Mouse (Mus musculus) midbrain, postnatal 0 days (tissue): ENCODE measurements around the gene Sstr4. TPM values are rescaled to one million over a fixed set of nuclear protein-coding genes. Genes with fewer than 3 reads are reported as not detected.

ENCODE experiments used
- ATAC-seq: fragments of 200-750 bp; cut with Nextera tagmentation; 2 replicates; pipeline ENCODE4 v1.8.0; 2017; ENCODE audit warnings: moderate number of reproducible peaks, mild to moderate bottlenecking, moderate TSS enrichment, moderate library complexity; ENCODE audit not compliant: low FRiP score
- DNase-seq: peaks from one replicate; pipeline ENCODE4 v3.0.0-alpha.2; 2015; ENCODE audit warnings: low spot score
- H3K27ac ChIP-seq: fragments of 300-500 bp; sonication (generic); 2 replicates; pipeline ENCODE4 v1.5.1; 2014; ENCODE audit warnings: low read depth, mild to moderate bottlenecking, low read length, mixed read lengths
- H3K27me3 ChIP-seq: fragments of 300-500 bp; sonication (generic); 2 replicates; pipeline ENCODE4 v1.6.1; 2014; ENCODE audit warnings: low read length, control low read depth, mixed read lengths; ENCODE audit not compliant: insufficient read depth
- H3K36me3 ChIP-seq: fragments of 300-500 bp; sonication (generic); 2 replicates; pipeline ENCODE4 v1.6.1; 2014; ENCODE audit warnings: low read length, control low read depth, mixed read lengths; ENCODE audit not compliant: insufficient read depth
- H3K4me1 ChIP-seq: fragments of 300-500 bp; sonication (generic); 2 replicates; pipeline ENCODE4 v1.6.1; 2014; ENCODE audit warnings: mild to moderate bottlenecking, control low read depth, antibody characterized with exemption, low read length, mixed read lengths; ENCODE audit not compliant: insufficient read depth
- H3K4me2 ChIP-seq: fragments of 300-500 bp; sonication (generic); 2 replicates; pipeline ENCODE4 v1.6.1; 2014; ENCODE audit warnings: low read depth, mild to moderate bottlenecking, low read length, mixed read lengths; ENCODE audit not compliant: poor library complexity, severe bottlenecking
- H3K4me3 ChIP-seq: fragments of 300-500 bp; sonication (generic); 2 replicates; pipeline ENCODE4 v1.5.1; 2014; ENCODE audit warnings: low read depth, mild to moderate bottlenecking, low read length, moderate library complexity
- H3K9ac ChIP-seq: fragments of 300-500 bp; sonication (generic); replicated peaks from 2 replicates; pipeline ENCODE4 v1.6.1; 2014; ENCODE audit warnings: mild to moderate bottlenecking, low read length, moderate library complexity, mixed read lengths; ENCODE audit not compliant: poor library complexity, severe bottlenecking
- H3K9me3 ChIP-seq: fragments of 300-500 bp; sonication (generic); 2 replicates; pipeline ENCODE4 v1.6.1; 2016; ENCODE audit warnings: low read length, control low read depth
- CTCF ChIP-seq: IDR thresholded peaks from 2 replicates; pipeline ENCODE4 v1.5.1; 2016; ENCODE audit warnings: antibody characterized with exemption, mild to moderate bottlenecking
- WGBS: fragments of 180-500 bp; shearing (Covaris S2); extraction: QIAGEN DNeasy Blood & Tissue Kit; methylation state at CpG from one replicate; pipeline ENCODE4 v1.1.7; 2014; 5-methylcytosine and 5-hydroxymethylcytosine counted together
- polyA plus RNA-seq: library from polyadenylated mRNA; unstranded; fragments of >200 nt; fragmentation: Nextera tagmentation; extraction: Ambion mirVana; gene quantifications from 2 replicates; pipeline ENCODE4 v1.2.1, GENCODE M21; 2015
- total RNA-seq: library from RNA; depleted of rRNA; stranded (reverse); fragments of >200 nt; gene quantifications from 2 replicates; pipeline ENCODE4 v1.2.3, GENCODE M21; 2014

The Sstr4 gene
- total and polyA plus RNA-seq, 2 experiments from 2014 or later = 2.7 to 14.0 TPM

DNA sequence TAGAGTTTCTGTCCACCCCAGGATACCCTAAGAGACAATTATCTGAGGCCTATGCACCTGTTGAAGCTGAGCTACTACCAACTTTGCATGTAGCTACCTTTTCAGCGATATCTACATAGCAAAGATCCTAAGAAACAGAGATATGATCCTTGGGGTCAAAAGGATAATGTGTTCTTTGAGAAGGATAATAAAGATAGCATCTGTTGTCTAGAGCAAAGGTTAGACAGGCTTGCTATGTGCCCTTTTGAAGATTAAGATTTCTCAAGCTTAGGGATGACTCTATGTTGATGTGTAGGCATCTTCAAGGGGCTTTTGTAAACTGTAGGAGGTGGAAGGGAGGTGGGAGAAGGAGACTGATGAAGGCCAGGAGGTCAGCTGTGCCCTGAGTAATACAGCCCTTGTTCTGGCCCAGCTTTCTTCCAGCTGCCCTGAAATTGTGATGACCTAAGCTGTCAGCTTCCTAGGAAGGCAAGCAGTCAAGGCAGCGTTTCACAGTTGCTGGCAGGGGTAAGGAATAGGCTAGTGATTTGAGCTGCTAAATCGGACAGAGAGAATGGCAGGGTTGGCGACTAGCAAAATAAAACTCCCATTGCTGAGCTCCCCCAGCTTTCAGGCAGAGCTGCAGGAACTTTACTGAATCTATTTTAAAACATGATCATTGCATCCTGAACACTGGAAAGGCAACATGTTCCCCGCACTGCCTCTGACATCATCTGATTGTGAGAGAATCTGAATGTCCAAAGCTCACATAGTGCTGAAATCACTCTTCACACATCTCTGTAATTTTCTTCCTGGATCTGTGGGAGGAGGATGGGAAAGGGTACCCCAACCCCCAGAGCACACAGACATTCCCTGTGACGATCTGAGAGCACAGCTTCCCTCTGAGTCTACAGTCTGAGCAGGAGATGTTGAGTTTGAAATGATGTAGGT, 7.2 kb upstream of the Sstr4 start:
- Histone ChIP-seq H3K27me3 (no peaks in the 10 kb centered on the region), H3K4me3 (no peak overlapping the region), H3K4me2 (no peak overlapping the region), H3K4me1 (no peaks in the 10 kb centered on the region), H3K27ac (no peak overlapping the region), H3K9ac (no peak overlapping the region), H3K36me3 (no peaks in the 10 kb centered on the region), H3K9me3 (no peaks in the 10 kb centered on the region)
- 64% methylated on average over 6 of the region's 6 CpGs for WGBS
- ATAC-seq (no peak), DNase-seq (no peak)
- TF ChIP-seq CTCF = no peak

DNA sequence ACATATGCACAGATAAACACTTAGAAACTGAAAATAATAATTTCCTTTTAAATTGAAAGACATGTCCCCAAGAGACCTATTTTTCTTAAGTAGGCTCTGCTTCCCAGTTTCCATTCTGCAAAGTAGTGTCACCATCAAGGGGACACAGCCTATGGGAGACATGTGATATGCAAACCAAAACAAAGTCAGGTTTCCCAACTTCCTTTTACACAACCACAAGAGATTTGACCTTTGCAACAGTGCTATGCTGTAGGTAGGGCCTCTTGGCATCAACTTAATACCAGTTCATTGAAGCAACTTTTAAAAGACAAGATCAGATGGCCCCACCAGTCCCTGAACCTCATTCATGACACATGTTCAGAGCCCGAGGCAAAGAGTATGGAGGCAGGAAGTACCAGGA, 2.0 kb upstream of the Sstr4 start:
- ATAC-seq (no peak), DNase-seq (no peak)
- no peaks in the 10 kb centered on the region for H3K9me3 ChIP-seq
- WGBS = 86% methylated on average over 1 of the region's 1 CpGs
- no peak for TF ChIP-seq CTCF
- peaks cover 13% of the 10 kb centered on the region; the same call in 1 of the 2 replicates for H3K4me1 ChIP-seq
- no peak overlapping the region for H3K9ac ChIP-seq
- peaks cover 9% of the 10 kb centered on the region; the same call in 1 of the 2 replicates for H3K27me3 ChIP-seq
- H3K4me2 ChIP-seq = no peak overlapping the region
- H3K4me3 ChIP-seq = no peak overlapping the region
- no peak overlapping the region for H3K27ac ChIP-seq
- no peaks in the 10 kb centered on the region for H3K36me3 ChIP-seq

DNA sequence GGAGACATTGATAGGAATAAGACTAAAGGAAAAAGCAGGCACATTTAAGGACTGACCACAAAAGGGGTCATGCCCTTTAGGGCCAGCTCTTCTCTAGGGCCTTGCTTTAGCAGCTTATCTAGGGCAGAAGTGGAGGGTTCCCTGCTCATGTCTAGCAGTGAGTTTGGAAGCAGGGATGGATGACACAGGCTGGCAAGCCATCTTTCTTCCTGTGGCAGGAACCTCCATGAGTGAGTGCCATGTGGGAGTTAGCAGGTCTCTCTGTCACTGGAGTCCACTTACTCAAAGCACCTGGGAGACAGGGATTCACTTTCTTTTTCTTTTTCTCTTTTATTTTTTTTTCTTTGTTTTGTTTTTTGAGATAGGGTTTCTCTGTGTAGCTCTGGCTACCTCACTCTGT, 1.3 kb upstream of the Sstr4 start:
- Histone ChIP-seq H3K36me3 (no peaks in the 10 kb centered on the region), H3K4me3 (no peak overlapping the region), H3K9me3 (no peaks in the 10 kb centered on the region), H3K27ac (no peak overlapping the region), H3K9ac (no peak overlapping the region), H3K4me2 (no peak overlapping the region), H3K4me1 (peaks cover 13% of the 10 kb centered on the region; the same call in 1 of the 2 replicates), H3K27me3 (peaks cover 9% of the 10 kb centered on the region; the same call in 1 of the 2 replicates)
- ATAC-seq (no peak), DNase-seq (no peak)
- no peak for TF ChIP-seq CTCF

DNA sequence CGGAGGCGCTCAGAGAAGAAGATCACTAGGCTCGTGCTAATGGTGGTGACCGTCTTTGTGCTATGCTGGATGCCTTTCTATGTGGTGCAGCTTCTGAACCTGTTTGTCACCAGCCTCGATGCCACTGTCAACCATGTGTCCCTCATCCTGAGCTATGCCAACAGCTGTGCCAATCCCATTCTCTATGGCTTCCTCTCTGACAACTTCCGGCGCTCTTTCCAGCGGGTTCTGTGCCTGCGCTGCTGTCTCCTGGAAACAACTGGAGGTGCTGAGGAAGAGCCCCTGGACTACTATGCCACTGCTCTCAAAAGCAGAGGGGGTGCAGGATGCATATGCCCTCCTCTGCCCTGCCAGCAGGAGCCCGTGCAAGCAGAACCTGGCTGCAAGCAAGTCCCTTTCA, 1.1 kb downstream of the Sstr4 start:
- no peaks in the 10 kb centered on the region for H3K9me3 ChIP-seq
- no peak for TF ChIP-seq CTCF
- no peaks in the 10 kb centered on the region for H3K36me3 ChIP-seq
- peak overlapping the region; percentile 85 for H3K4me2 ChIP-seq
- H3K27ac ChIP-seq = no peak overlapping the region
- DNase-seq = no peak
- no peak for ATAC-seq
- 76% methylated on average over 10 of the region's 10 CpGs for WGBS
- H3K27me3 ChIP-seq = peaks cover 9% of the 10 kb centered on the region; the same call in 1 of the 2 replicates
- peaks cover 13% of the 10 kb centered on the region; the same call in 1 of the 2 replicates for H3K4me1 ChIP-seq
- H3K4me3 ChIP-seq = peak overlapping the region; percentile 47; the same call in 1 of the 2 replicates
- H3K9ac ChIP-seq = no peak overlapping the region

DNA sequence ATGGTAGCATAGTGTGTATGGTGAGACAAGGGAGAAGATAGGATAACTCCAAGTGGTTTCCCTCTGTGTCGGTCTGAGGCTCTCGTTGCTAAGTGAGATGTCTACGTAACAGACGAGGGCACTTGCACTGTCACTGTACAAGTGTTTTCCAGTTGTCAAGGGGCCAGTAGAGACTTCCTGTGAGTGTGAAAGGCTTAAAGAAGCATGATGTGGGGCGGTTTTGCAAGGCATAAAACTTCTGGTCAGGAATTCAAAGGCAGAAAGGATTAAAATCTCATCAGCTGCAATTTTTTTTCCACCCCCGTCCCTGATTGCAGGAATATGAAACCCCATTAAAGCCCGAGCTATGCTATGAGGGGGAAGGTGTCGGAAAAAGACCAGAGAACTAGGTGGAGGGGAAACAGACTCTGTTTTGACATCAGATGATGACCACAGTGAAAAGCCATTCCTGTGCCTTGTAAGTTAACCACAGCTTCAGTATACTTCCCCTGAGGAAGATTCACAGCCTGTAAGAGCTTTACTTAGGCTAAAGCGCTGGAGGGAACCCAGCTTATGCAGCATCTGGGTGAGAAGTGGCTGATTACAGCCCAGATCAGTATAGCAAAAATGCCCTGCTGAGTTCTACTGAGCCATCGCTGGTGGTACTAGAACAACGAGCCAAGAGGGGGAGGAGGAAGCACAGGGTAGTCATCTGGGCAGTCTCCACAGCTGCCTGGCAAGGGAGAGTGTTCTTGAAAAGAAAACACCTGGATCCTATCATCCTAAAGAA, 2.1 kb downstream of the Sstr4 start:
- H3K27me3 ChIP-seq = peaks cover 9% of the 10 kb centered on the region; the same call in 1 of the 2 replicates
- 73% methylated on average over 11 of the region's 11 CpGs for WGBS
- no peak for TF ChIP-seq CTCF
- no peak overlapping the region; the same call in 1 of the 2 replicates for H3K4me3 ChIP-seq
- H3K4me2 ChIP-seq = peak overlapping the region; percentile 85
- ATAC-seq (no peak), DNase-seq (no peak)
- no peaks in the 10 kb centered on the region for H3K9me3 ChIP-seq
- peaks cover 13% of the 10 kb centered on the region; the same call in 1 of the 2 replicates for H3K4me1 ChIP-seq
- H3K9ac ChIP-seq = no peak overlapping the region
- no peak overlapping the region for H3K27ac ChIP-seq
- no peaks in the 10 kb centered on the region for H3K36me3 ChIP-seq
